Mouse (Mus musculus) liver, embryonic 11.5 days (tissue): Measurements from ENCODE around the gene Ttc23. TPM values are rescaled to one million over a fixed set of nuclear protein-coding genes. Genes with fewer than 3 reads are reported as not detected.

ENCODE experiments used
- ATAC-seq: fragments of 200-750 bp; cut with Nextera tagmentation; replicated peaks from 2 replicates; pipeline ENCODE4 v1.8.0; 2017; ENCODE audit warnings: moderate number of reproducible peaks, mild to moderate bottlenecking, moderate TSS enrichment, moderate library complexity; ENCODE audit not compliant: low FRiP score
- DNase-seq: peaks from one replicate; pipeline ENCODE4 v3.0.0-alpha.2; 2017; ENCODE audit warnings: low spot score
- H3K27ac ChIP-seq: fragments of 300-500 bp; sonication (generic); 2 replicates; pipeline ENCODE4 v1.5.1; 2014; ENCODE audit warnings: mild to moderate bottlenecking, low read depth, low read length, control low read depth
- H3K27me3 ChIP-seq: fragments of 300-500 bp; sonication (generic); replicated peaks from 2 replicates; pipeline ENCODE4 v1.6.1; 2014; ENCODE audit warnings: low read length, mixed read lengths; ENCODE audit not compliant: control insufficient read depth, insufficient read depth
- H3K36me3 ChIP-seq: fragments of 300-500 bp; sonication (generic); 2 replicates; pipeline ENCODE4 v1.6.1; 2014; ENCODE audit warnings: mild to moderate bottlenecking, low read length, moderate library complexity, mixed read lengths; ENCODE audit not compliant: control insufficient read depth, insufficient read depth
- H3K4me1 ChIP-seq: fragments of 300-500 bp; sonication (generic); replicated peaks from 2 replicates; pipeline ENCODE4 v1.6.1; 2014; ENCODE audit warnings: low read length, mixed read lengths; ENCODE audit not compliant: control insufficient read depth, insufficient read depth
- H3K4me2 ChIP-seq: fragments of 300-500 bp; sonication (generic); 2 replicates; pipeline ENCODE4 v1.6.1; 2014; ENCODE audit warnings: mild to moderate bottlenecking, control low read depth, moderate library complexity
- H3K4me3 ChIP-seq: fragments of 300-500 bp; sonication (generic); 2 replicates; pipeline ENCODE4 v1.5.1; 2014; ENCODE audit warnings: low read depth, low read length, control low read depth
- H3K9ac ChIP-seq: fragments of 300-500 bp; sonication (generic); 2 replicates; pipeline ENCODE4 v1.6.1; 2014; ENCODE audit warnings: low read depth, low read length, control low read depth
- H3K9me3 ChIP-seq: fragments of 300-500 bp; sonication (generic); 2 replicates; pipeline ENCODE4 v1.6.1; 2016; ENCODE audit warnings: low read length, inconsistent platforms, mixed read lengths; ENCODE audit not compliant: control insufficient read depth
- WGBS: fragments of 180-500 bp; shearing (Covaris S2); extraction: QIAGEN DNeasy Blood & Tissue Kit; methylation state at CpG from one replicate; pipeline ENCODE4 v1.1.7; 2014; 5-methylcytosine and 5-hydroxymethylcytosine counted together
- polyA plus RNA-seq: library from polyadenylated mRNA; unstranded; fragments of >200 nt; fragmentation: Nextera tagmentation; extraction: Ambion mirVana; gene quantifications from 2 replicates; pipeline ENCODE4 v1.2.1, GENCODE M21; 2014

The Ttc23 gene
- polyA plus RNA-seq, 1 experiment from 2014 or later: 12.5 TPM

- Histone ChIP-seq H3K4me3 (no peak overlapping the region), H3K27me3 (no peaks in the 10 kb centered on the region), H3K9ac (no peak overlapping the region), H3K9me3 (no peaks in the 10 kb centered on the region), H3K27ac (no peak overlapping the region), H3K4me1 (no peaks in the 10 kb centered on the region; the same call in 1 of the 2 replicates), H3K4me2 (no peak overlapping the region), H3K36me3 (no peaks in the 10 kb centered on the region)
- ATAC-seq (no peak), DNase-seq (no peak)
- WGBS: 69% methylated on average over 4 of the region's 4 CpGs
Measured at GRCm38 (mm10) chr7:67749441-67750239, 102.4 kb downstream of the Ttc23 start.

GRCm38 (mm10) chr7:67754606-67755005 is 107.4 kb downstream of the Ttc23 start:
- H3K36me3 ChIP-seq: no peaks in the 10 kb centered on the region
- 73% methylated on average over 11 of the region's 11 CpGs for WGBS
- H3K4me2 ChIP-seq: no peak overlapping the region
- no peak overlapping the region for H3K4me3 ChIP-seq
- no peak for DNase-seq
- H3K9me3 ChIP-seq: no peaks in the 10 kb centered on the region
- H3K4me1 ChIP-seq: no peaks in the 10 kb centered on the region; the same call in none of the 2 replicates
- H3K27ac ChIP-seq: no peak overlapping the region
- no peak overlapping the region for H3K9ac ChIP-seq
- H3K27me3 ChIP-seq: peaks cover 29% of the 10 kb centered on the region
- no peak for ATAC-seq

DNA sequence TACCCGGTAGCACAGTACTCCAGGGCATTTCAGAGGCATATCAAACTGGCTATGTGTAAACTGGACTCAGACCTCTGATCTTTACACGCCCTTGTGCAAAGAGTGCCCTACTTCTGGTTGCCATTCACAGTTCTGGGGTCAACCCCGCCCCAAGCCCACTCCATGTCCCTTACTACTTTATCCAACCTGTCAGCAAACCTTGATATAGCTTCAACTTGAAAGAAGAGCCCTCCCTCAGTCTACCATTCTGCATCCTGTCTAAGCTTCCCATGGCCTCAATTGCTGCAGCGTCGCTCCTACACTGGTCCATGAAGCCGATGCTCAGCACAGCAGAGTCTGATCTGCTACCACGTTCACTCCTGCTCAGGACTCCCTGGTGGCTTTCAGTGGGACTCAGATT is 108.2 kb downstream of the Ttc23 start:
- Histone ChIP-seq H3K4me3 (no peak overlapping the region), H3K4me2 (no peak overlapping the region), H3K27me3 (peaks cover 30% of the 10 kb centered on the region), H3K36me3 (no peaks in the 10 kb centered on the region), H3K4me1 (no peaks in the 10 kb centered on the region; the same call in none of the 2 replicates), H3K9me3 (no peaks in the 10 kb centered on the region), H3K27ac (no peak overlapping the region), H3K9ac (no peak overlapping the region)
- no peak for DNase-seq
- ATAC-seq: no peak
- WGBS: 78% methylated on average over 7 of the region's 7 CpGs

DNA sequence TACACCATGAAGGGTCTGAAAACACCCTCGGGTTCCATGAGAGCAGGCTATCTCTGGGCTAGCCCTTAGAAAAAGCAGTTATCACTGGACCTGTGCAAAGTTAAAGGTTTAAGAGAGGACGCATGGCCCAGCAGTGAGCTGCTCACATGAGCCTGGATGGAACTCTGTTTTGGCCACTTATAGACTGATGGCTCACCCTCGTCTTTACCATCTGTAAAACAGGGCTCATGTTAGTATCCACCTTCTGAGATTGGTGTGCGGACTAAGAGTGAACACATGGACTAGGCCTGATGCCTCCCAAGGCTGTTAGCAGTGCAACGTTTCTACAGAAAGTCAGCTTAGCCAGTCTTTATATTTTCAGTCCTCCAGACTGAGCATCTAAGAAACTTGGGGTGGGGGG is 109.4 kb downstream of the Ttc23 start:
- no peaks in the 10 kb centered on the region for H3K36me3 ChIP-seq
- DNase-seq (no peak), ATAC-seq (no peak)
- peaks cover 37% of the 10 kb centered on the region for H3K27me3 ChIP-seq
- no peaks in the 10 kb centered on the region for H3K9me3 ChIP-seq
- 73% methylated on average over 5 of the region's 5 CpGs for WGBS
- no peak overlapping the region for H3K9ac ChIP-seq
- H3K4me1 ChIP-seq: no peaks in the 10 kb centered on the region; the same call in none of the 2 replicates
- no peak overlapping the region for H3K4me2 ChIP-seq
- H3K4me3 ChIP-seq: no peak overlapping the region
- H3K27ac ChIP-seq: no peak overlapping the region

- peak overlapping the region; percentile 55 for H3K4me3 ChIP-seq
- peaks cover 37% of the 10 kb centered on the region for H3K27me3 ChIP-seq
- H3K36me3 ChIP-seq: no peaks in the 10 kb centered on the region
- H3K4me2 ChIP-seq: peak overlapping the region; percentile 95
- no peak overlapping the region for H3K27ac ChIP-seq
- no peaks in the 10 kb centered on the region for H3K9me3 ChIP-seq
- no peak for DNase-seq
- no peak overlapping the region for H3K9ac ChIP-seq
- H3K4me1 ChIP-seq: no peaks in the 10 kb centered on the region; the same call in none of the 2 replicates
- no peak for ATAC-seq
- 3% methylated on average over 19 of the region's 19 CpGs for WGBS
Measured at GRCm38 (mm10) chr7:67758506-67758857, 111.3 kb downstream of the Ttc23 start.

GRCm38 (mm10) chr7:67758858-67759628 is 111.8 kb downstream of the Ttc23 start:
- no peaks in the 10 kb centered on the region; the same call in none of the 2 replicates for H3K4me1 ChIP-seq
- H3K4me2 ChIP-seq: peak overlapping the region; percentile 95
- H3K9ac ChIP-seq: no peak overlapping the region
- DNase-seq (peak; percentile 58), ATAC-seq (peak; percentile 65)
- no peaks in the 10 kb centered on the region for H3K36me3 ChIP-seq
- peaks cover 37% of the 10 kb centered on the region for H3K27me3 ChIP-seq
- WGBS: under 1% methylated on average over 92 of the region's 92 CpGs
- H3K9me3 ChIP-seq: no peaks in the 10 kb centered on the region
- H3K4me3 ChIP-seq: peak overlapping the region; percentile 55
- H3K27ac ChIP-seq: no peak overlapping the region

- H3K4me2 ChIP-seq: peak within 1 kb of the TSS; percentile 95
- peaks cover 37% of the 10 kb centered on the region for H3K27me3 ChIP-seq
- no peak within 1 kb of the TSS for H3K9ac ChIP-seq
- under 1% methylated on average over 37 of the region's 37 CpGs for WGBS
- H3K9me3 ChIP-seq: no peaks in the 10 kb centered on the region
- DNase-seq (peak; percentile 90), ATAC-seq (peak; percentile 77)
- no peaks in the 10 kb centered on the region; the same call in none of the 2 replicates for H3K4me1 ChIP-seq
- no peak within 1 kb of the TSS for H3K27ac ChIP-seq
- H3K4me3 ChIP-seq: peak within 1 kb of the TSS; percentile 55
- no peaks in the 10 kb centered on the region for H3K36me3 ChIP-seq
Measured at GRCm38 (mm10) chr7:67759629-67759995, 112.4 kb downstream of the Ttc23 start, which contains the start of gene Synm. Gene Synm, minus strand, starts transcription at chr7:67759742.

- H3K4me2 ChIP-seq: no peak overlapping the region
- 62% methylated on average over 3 of the region's 3 CpGs for WGBS
- DNase-seq (no peak), ATAC-seq (no peak)
- no peak overlapping the region for H3K9ac ChIP-seq
- no peaks in the 10 kb centered on the region for H3K36me3 ChIP-seq
- peaks cover 18% of the 10 kb centered on the region for H3K27me3 ChIP-seq
- H3K4me3 ChIP-seq: no peak overlapping the region
- no peak overlapping the region for H3K27ac ChIP-seq
- no peaks in the 10 kb centered on the region; the same call in none of the 2 replicates for H3K4me1 ChIP-seq
- no peaks in the 10 kb centered on the region for H3K9me3 ChIP-seq
Measured at GRCm38 (mm10) chr7:67763625-67764024, 116.4 kb downstream of the Ttc23 start.
